Mouse (Mus musculus) G1E (cell line): ENCODE measurements around the gene Colec11. TPM values are rescaled to one million over a fixed set of nuclear protein-coding genes. Genes with fewer than 3 reads are reported as not detected.

ENCODE experiments used
- ATAC-seq: 2 replicates; pipeline ENCODE4 v1.8.0; 2016; ENCODE audit warnings: mild to moderate bottlenecking; ENCODE audit not compliant: insufficient number of reproducible peaks, poor library complexity, low FRiP score, severe bottlenecking; ENCODE audit errors: extremely low read depth
- DNase-seq: peaks from one replicate; pipeline ENCODE4 v3.0.0; 2012; ENCODE audit warnings: low spot score
- H3K27me3 ChIP-seq: 2 replicates; pipeline ENCODE4 v1.6.1; 2012; ENCODE audit warnings: mild to moderate bottlenecking, low read length, inconsistent platforms; ENCODE audit not compliant: insufficient read depth
- H3K36me3 ChIP-seq: replicated peaks from 2 replicates; pipeline ENCODE3; 2012; ENCODE audit warnings: mild to moderate bottlenecking, inconsistent platforms
- H3K4me1 ChIP-seq: 2 replicates; pipeline ENCODE4 v1.6.1; 2012; ENCODE audit warnings: low read depth, low read length, inconsistent platforms, mixed read lengths; ENCODE audit not compliant: insufficient read depth
- H3K4me3 ChIP-seq: 2 replicates; pipeline ENCODE4 v1.5.1; 2012; ENCODE audit warnings: low read depth, mild to moderate bottlenecking, inconsistent platforms, low read length, moderate library complexity, mixed read lengths
- H3K9me3 ChIP-seq: replicated peaks from 2 replicates; pipeline ENCODE4 v1.6.1; 2012; ENCODE audit warnings: inconsistent platforms
- CTCF ChIP-seq: IDR thresholded peaks from 2 replicates; pipeline ENCODE4 v1.5.1; 2012; ENCODE audit warnings: low read depth, low read length, inconsistent platforms, mixed read lengths
- GATA1 ChIP-seq: IDR thresholded peaks from 2 replicates; pipeline ENCODE4 v1.6.1; 2012; ENCODE audit warnings: borderline replicate concordance, low read length, inconsistent platforms, mixed read lengths
- GATA2 ChIP-seq: IDR thresholded peaks from 2 replicates; pipeline ENCODE4 v1.6.1; 2012; ENCODE audit warnings: low read depth, low read length, inconsistent platforms, borderline replicate concordance
- POLR2AphosphoS5 ChIP-seq: IDR thresholded peaks from 2 replicates; pipeline ENCODE4 v1.6.1; 2012; ENCODE audit warnings: low read depth, low read length, inconsistent platforms; ENCODE audit not compliant: insufficient replicate concordance
- TAL1 ChIP-seq: conservative IDR thresholded peaks from 2 replicates; pipeline ENCODE4 v1.6.1; 2012; ENCODE audit warnings: low read depth, low read length, inconsistent platforms, mixed read lengths
- polyA plus RNA-seq: library from polyadenylated mRNA; stranded (reverse); fragments of >175 nt; gene quantifications from 2 replicates; pipeline ENCODE4 v1.2.3, GENCODE M21; 2012
- total RNA-seq, 2 experiments: library from RNA; stranded (forward) in 1 of 2; stranded (reverse) in 1 of 2; fragments of 200-1000 nt in 1 of 2; fragments of >200 nt in 1 of 2; fragmentation: Nextera tagmentation in 1 of 2; gene quantifications; 2 replicates each; pipeline ENCODE4 v1.2.3; 2014 to 2017

Gene Colec11
- total and polyA plus RNA-seq, 3 experiments = 0.22 TPM; not detected in 2

GRCm38 (mm10) chr12:28582423-28582822 lies 40.8 kb downstream of the Colec11 start, which contains the start of gene Allc:
Gene Allc (minus strand): TSS chr12:28582523.
- TF ChIP-seq CTCF (no peak), GATA1 (no peak), TAL1 (no peak), GATA2 (no peak), POLR2AphosphoS5 (no peak)
- DNase-seq = no peak
- Histone ChIP-seq H3K4me1 (no peaks in the 10 kb centered on the region; the same call in 1 of the 2 replicates), H3K27me3 (no peaks in the 10 kb centered on the region), H3K4me3 (no peak within 1 kb of the TSS; the same call in 1 of the 2 replicates), H3K36me3 (no peaks in the 10 kb centered on the region), H3K9me3 (no peaks in the 10 kb centered on the region)
- no peak for ATAC-seq

- ATAC-seq (no peak), DNase-seq (no peak)
- no peaks in the 10 kb centered on the region for H3K36me3 ChIP-seq
- TF ChIP-seq CTCF (0 out of 2 replicates have a peak, but pooled peaks have one; percentile 66), GATA2 (no peak)
- no peaks in the 10 kb centered on the region for H3K9me3 ChIP-seq
- H3K4me3 ChIP-seq = no peak overlapping the region
- H3K27me3 ChIP-seq = no peaks in the 10 kb centered on the region
- H3K4me1 ChIP-seq = no peaks in the 10 kb centered on the region; the same call in 1 of the 2 replicates
These were observed 44.0 kb downstream of the Colec11 start for GRCm38 (mm10) chr12:28579132-28579531.

- Histone ChIP-seq H3K9me3 (peaks cover 6% of the 10 kb centered on the region), H3K4me1 (no peaks in the 10 kb centered on the region; the same call in 1 of the 2 replicates), H3K4me3 (no peak overlapping the region), H3K36me3 (no peaks in the 10 kb centered on the region), H3K27me3 (no peaks in the 10 kb centered on the region)
- ATAC-seq (peak; percentile 30; the same call in 1 of the 2 replicates), DNase-seq (no peak)
- TF ChIP-seq GATA1 = no peak
- peak; percentile 23; the same call in 1 of the 2 replicates for TF ChIP-seq TAL1
These were observed 45.0 kb downstream of the Colec11 start for GRCm38 (mm10) chr12:28578147-28578546.

GRCm38 (mm10) chr12:28575366-28576070 lies 47.7 kb downstream of the Colec11 start:
- no peak for DNase-seq
- no peak for ATAC-seq
- Histone ChIP-seq H3K9me3 (peaks cover 9% of the 10 kb centered on the region), H3K4me3 (no peak overlapping the region), H3K27me3 (no peaks in the 10 kb centered on the region), H3K36me3 (no peaks in the 10 kb centered on the region), H3K4me1 (peaks cover 3% of the 10 kb centered on the region)
- no peak for TF ChIP-seq GATA1
- TF ChIP-seq POLR2AphosphoS5 = no peak

- Histone ChIP-seq H3K4me1 (peaks cover 3% of the 10 kb centered on the region; the same call in 1 of the 2 replicates), H3K9me3 (peaks cover 16% of the 10 kb centered on the region), H3K36me3 (no peaks in the 10 kb centered on the region), H3K27me3 (no peaks in the 10 kb centered on the region), H3K4me3 (no peak overlapping the region)
- no peak for ATAC-seq
- no peak for TF ChIP-seq GATA2
- TF ChIP-seq TAL1 = no peak
- TF ChIP-seq POLR2AphosphoS5 = no peak
- no peak for TF ChIP-seq GATA1
- TF ChIP-seq CTCF = no peak
- DNase-seq = no peak
These were observed 50.9 kb downstream of the Colec11 start for GRCm38 (mm10) chr12:28572241-28572640.

GRCm38 (mm10) chr12:28552299-28552698 lies 70.9 kb downstream of the Colec11 start, which contains the start of gene Dcdc2c:
Gene Dcdc2c (minus strand): TSS chr12:28552399.
- Histone ChIP-seq H3K36me3 (no peaks in the 10 kb centered on the region), H3K27me3 (no peaks in the 10 kb centered on the region), H3K9me3 (peaks cover 24% of the 10 kb centered on the region), H3K4me1 (no peaks in the 10 kb centered on the region; the same call in 1 of the 2 replicates), H3K4me3 (peak within 1 kb of the TSS; percentile 31; the same call in 1 of the 2 replicates)
- ATAC-seq = no peak
- DNase-seq = no peak
- TF ChIP-seq POLR2AphosphoS5 = no peak
- no peak for TF ChIP-seq GATA1
- TF ChIP-seq TAL1 = no peak
- no peak for TF ChIP-seq GATA2
- TF ChIP-seq CTCF = no peak
